Mouse (Mus musculus): ENCODE results near the gene Pgm2l1. TPM values are rescaled to one million over a fixed set of nuclear protein-coding genes. Genes with fewer than 3 reads are reported as not detected.

Gene Pgm2l1
- polyA plus RNA-seq, 1 experiment from 2014 or later, result 30.6 TPM

Other genes with a start within 250 kb of the Pgm2l1 start
- gene Rnf169, start 246.9 kb upstream of the Pgm2l1 start, polyA plus RNA-seq (2015; fragmentation: Nextera tagmentation; extraction: Ambion mirVana), result 5.7 and 6.2 TPM in 2 replicates
- 0.34 TPM in 1 of 2 replicates, not detected in the other for gene Chrdl2, start 221.2 kb upstream of the Pgm2l1 start, polyA plus RNA-seq (2015; fragmentation: Nextera tagmentation; extraction: Ambion mirVana)
- 49.0 and 53.8 TPM in 2 replicates for gene Pold3, start 105.8 kb upstream of the Pgm2l1 start, polyA plus RNA-seq (2015; fragmentation: Nextera tagmentation; extraction: Ambion mirVana)
- gene Lipt2, start 68.1 kb upstream of the Pgm2l1 start, polyA plus RNA-seq (2015; fragmentation: Nextera tagmentation; extraction: Ambion mirVana), result 16.0 and 19.4 TPM in 2 replicates
- gene Kcne3, start 50.9 kb upstream of the Pgm2l1 start, polyA plus RNA-seq (2015; fragmentation: Nextera tagmentation; extraction: Ambion mirVana), result 0.60 and 0.98 TPM in 2 replicates
- gene P4ha3, start 58.1 kb downstream of the Pgm2l1 start, polyA plus RNA-seq (2015; fragmentation: Nextera tagmentation; extraction: Ambion mirVana), result 6.5 and 6.8 TPM in 2 replicates
- gene C2cd3, start 144.8 kb downstream of the Pgm2l1 start, polyA plus RNA-seq (2015; fragmentation: Nextera tagmentation; extraction: Ambion mirVana), result 20.3 and 22.4 TPM in 2 replicates
- gene Ppme1, start 144.9 kb downstream of the Pgm2l1 start, polyA plus RNA-seq (2015; fragmentation: Nextera tagmentation; extraction: Ambion mirVana), result 183 and 188 TPM in 2 replicates
- gene Ucp3, start 245.6 kb downstream of the Pgm2l1 start, polyA plus RNA-seq (2015; fragmentation: Nextera tagmentation; extraction: Ambion mirVana), result not detected in 2 replicates